Mouse (Mus musculus) skeletal muscle tissue, adult 2 months (tissue): ENCODE measurements around the gene Me3.

ENCODE experiments used
- DNase-seq: peaks from one replicate; pipeline ENCODE4 v3.0.0-alpha.2; 2012; ENCODE audit warnings: low read depth, low spot score

The Me3 gene

GRCm38 (mm10) chr7:89632342-89633251 is at the start of gene Me3:
Gene Me3 (plus strand): TSS chr7:89632392.
- peak; percentile 77 for DNase-seq

- peak; percentile 7 for DNase-seq
Observed at GRCm38 (mm10) chr7:89590039-89590438, 42.2 kb upstream of the Me3 start.

GRCm38 (mm10) chr7:89590542-89591251 is 41.5 kb upstream of the Me3 start:
- DNase-seq, result no peak

- DNase-seq, result no peak
Observed at GRCm38 (mm10) chr7:89595813-89596212, 36.4 kb upstream of the Me3 start.

GRCm38 (mm10) chr7:89605589-89606536 is 26.3 kb upstream of the Me3 start:
- DNase-seq, result no peak

- no peak for DNase-seq
Observed at GRCm38 (mm10) chr7:89607329-89607728, 24.9 kb upstream of the Me3 start.

GRCm38 (mm10) chr7:89611236-89611635 is 21.0 kb upstream of the Me3 start:
- no peak for DNase-seq

- no peak for DNase-seq
Observed at GRCm38 (mm10) chr7:89616235-89616634, 16.0 kb upstream of the Me3 start.

- DNase-seq, result no peak
Observed at GRCm38 (mm10) chr7:89623331-89623730, 8.9 kb upstream of the Me3 start.

GRCm38 (mm10) chr7:89627393-89627792 is 4.8 kb upstream of the Me3 start:
- DNase-seq, result no peak

GRCm38 (mm10) chr7:89628006-89628405 is 4.2 kb upstream of the Me3 start:
- no peak for DNase-seq

GRCm38 (mm10) chr7:89629006-89629405 is 3.2 kb upstream of the Me3 start:
- DNase-seq, result no peak

- no peak for DNase-seq
Observed at GRCm38 (mm10) chr7:89629914-89630313, 2.3 kb upstream of the Me3 start.

GRCm38 (mm10) chr7:89630796-89631195 is 1.4 kb upstream of the Me3 start:
- no peak for DNase-seq

- DNase-seq, result no peak
Observed at GRCm38 (mm10) chr7:89640533-89640932, 8.3 kb downstream of the Me3 start.

- DNase-seq, result no peak
Observed at GRCm38 (mm10) chr7:89640944-89641661, 8.9 kb downstream of the Me3 start.

GRCm38 (mm10) chr7:89645015-89645414 is 12.8 kb downstream of the Me3 start:
- no peak for DNase-seq

- DNase-seq, result no peak
Observed at GRCm38 (mm10) chr7:89647864-89648263, 15.7 kb downstream of the Me3 start.

- no peak for DNase-seq
Observed at GRCm38 (mm10) chr7:89657183-89657582, 25.0 kb downstream of the Me3 start.

- DNase-seq, result no peak
Observed at GRCm38 (mm10) chr7:89657692-89658212, 25.6 kb downstream of the Me3 start.

GRCm38 (mm10) chr7:89664197-89664596 is 32.0 kb downstream of the Me3 start:
- DNase-seq, result peak; percentile 24
